Mouse (Mus musculus) kidney, adult 2 months (tissue): ENCODE results near the gene Mcts2.

Source experiments
- CTCF ChIP-seq: fragments of 200-500 bp; conservative IDR thresholded peaks from 2 replicates; pipeline ENCODE4 v1.5.1; 2011; ENCODE audit warnings: low read depth, mild to moderate bottlenecking, control low read depth, low read length, moderate library complexity, mixed read lengths; ENCODE audit not compliant: insufficient read depth, insufficient read length
- POLR2A ChIP-seq: fragments of 200-500 bp; IDR thresholded peaks from one replicate; pipeline ENCODE4 v1.6.1; 2011; ENCODE audit warnings: low read depth, low read length, control low read depth

DNA sequence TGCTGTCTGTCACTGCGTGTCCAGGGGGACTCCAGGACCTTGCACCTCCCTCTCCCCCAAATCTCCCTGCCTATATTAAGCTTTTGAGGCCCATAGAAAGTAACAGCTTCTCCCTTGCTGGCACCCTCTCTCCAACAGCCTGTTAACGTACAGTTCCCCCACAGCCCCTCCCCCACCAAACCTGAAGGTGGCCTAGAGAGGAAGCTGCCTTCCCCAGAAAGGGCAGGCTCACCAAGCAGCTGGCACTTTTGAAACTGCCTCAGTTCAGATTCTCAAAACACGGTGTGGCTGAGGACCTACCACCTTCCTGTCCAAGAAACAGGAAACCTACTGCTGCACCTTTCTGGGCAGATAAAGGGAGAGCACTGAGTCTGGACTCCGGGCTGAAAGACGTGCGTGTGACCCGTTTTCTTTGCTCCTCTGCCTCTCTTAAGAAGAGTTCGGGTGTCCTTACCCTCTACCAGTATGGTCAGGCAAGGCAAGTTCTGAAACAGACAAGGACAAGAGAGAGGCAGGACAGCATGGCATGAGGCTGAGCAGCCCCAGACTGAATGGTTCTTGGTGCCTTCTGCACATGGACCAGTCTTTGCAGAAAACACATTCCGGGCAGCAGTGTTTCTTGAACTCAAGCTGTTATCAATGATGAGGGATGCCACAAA lies 15.7 kb upstream of the Mcts2 start:
- TF ChIP-seq CTCF (no peak), POLR2A (no peak)
